Mouse (Mus musculus): ENCODE data around the gene Slc47a2. TPM values are rescaled to one million over a fixed set of nuclear protein-coding genes. Genes with fewer than 3 reads are reported as not detected.
"Not testable (repeated sequence)": the region's sequence is repeated elsewhere in the genome, so short reads cannot be mapped to it uniquely, and the experiment has no call there.

Slc47a2 gene
- polyA plus RNA-seq, 1 experiment from 2014 or later: not detected

GRCm38 (mm10) chr11:61319233-61319922 lies 23.3 kb downstream of the Slc47a2 start:
- DNase-seq (ENCODE audit: low spot score): no peak
- ATAC-seq (ENCODE audit: low FRiP score): no peak
- Histone ChIP-seq H3K4me2 (replicated peaks) (no peak overlapping the region), H3K4me1 (replicated peaks; ENCODE audit: control insufficient read depth, insufficient read depth, low read length) (no peaks in the 10 kb centered on the region), H3K9ac (no peak overlapping the region), H3K27me3 (ENCODE audit: control insufficient read depth, insufficient read depth, low read length) (no peaks in the 10 kb centered on the region), H3K36me3 (replicated peaks; ENCODE audit: control insufficient read depth, insufficient read depth) (no peaks in the 10 kb centered on the region), H3K9me3 (ENCODE audit: control insufficient read depth, low read length) (no peaks in the 10 kb centered on the region), H3K27ac (no peak overlapping the region), H3K4me3 (replicated peaks; ENCODE audit: low read length) (no peak overlapping the region)
- 64% methylated on average over 12 of the region's 12 CpGs for WGBS

GRCm38 (mm10) chr11:61316864-61317263 lies 25.8 kb downstream of the Slc47a2 start:
- Histone ChIP-seq H3K4me3 (replicated peaks; ENCODE audit: low read length) (no peak overlapping the region), H3K4me1 (replicated peaks; ENCODE audit: control insufficient read depth, insufficient read depth, low read length) (no peaks in the 10 kb centered on the region), H3K9ac (no peak overlapping the region), H3K36me3 (replicated peaks; ENCODE audit: control insufficient read depth, insufficient read depth) (no peaks in the 10 kb centered on the region), H3K4me2 (replicated peaks) (no peak overlapping the region), H3K27ac (no peak overlapping the region), H3K27me3 (ENCODE audit: control insufficient read depth, insufficient read depth, low read length) (no peaks in the 10 kb centered on the region), H3K9me3 (ENCODE audit: control insufficient read depth, low read length) (no peaks in the 10 kb centered on the region)
- 77% methylated on average over 2 of the region's 2 CpGs for WGBS
- ATAC-seq (ENCODE audit: low FRiP score) (no peak), DNase-seq (ENCODE audit: low spot score) (no peak)

DNA sequence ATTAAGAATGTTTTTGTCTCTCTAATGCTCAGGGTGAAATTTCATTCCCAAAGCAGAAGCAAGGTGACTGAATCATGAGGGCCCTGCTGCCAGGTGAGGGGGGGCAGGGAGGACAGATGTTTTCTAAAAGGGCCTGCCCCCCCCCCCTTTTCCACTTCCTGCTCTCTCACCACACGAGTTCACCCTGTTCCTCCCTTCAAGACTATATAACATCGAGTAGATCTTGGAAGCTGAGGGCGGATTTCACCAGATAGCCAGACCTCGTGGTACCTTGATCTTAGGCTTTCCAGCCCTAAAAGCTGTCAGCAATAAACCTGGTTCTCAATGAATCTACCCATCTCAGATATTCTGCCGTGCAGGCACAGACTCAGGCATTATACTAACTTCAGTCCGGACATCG lies 32.3 kb downstream of the Slc47a2 start:
- Histone ChIP-seq H3K4me1 (replicated peaks; ENCODE audit: control insufficient read depth, insufficient read depth, low read length) (no peaks in the 10 kb centered on the region), H3K9ac (no peak overlapping the region), H3K27me3 (ENCODE audit: control insufficient read depth, insufficient read depth, low read length) (no peaks in the 10 kb centered on the region), H3K27ac (no peak overlapping the region), H3K36me3 (replicated peaks; ENCODE audit: control insufficient read depth, insufficient read depth) (no peaks in the 10 kb centered on the region), H3K4me3 (replicated peaks; ENCODE audit: low read length) (no peak overlapping the region), H3K4me2 (replicated peaks) (no peak overlapping the region), H3K9me3 (ENCODE audit: control insufficient read depth, low read length) (no peaks in the 10 kb centered on the region)
- DNase-seq (ENCODE audit: low spot score): no peak
- WGBS: 72% methylated on average over 7 of the region's 7 CpGs
- no peak for ATAC-seq (ENCODE audit: low FRiP score)

DNA sequence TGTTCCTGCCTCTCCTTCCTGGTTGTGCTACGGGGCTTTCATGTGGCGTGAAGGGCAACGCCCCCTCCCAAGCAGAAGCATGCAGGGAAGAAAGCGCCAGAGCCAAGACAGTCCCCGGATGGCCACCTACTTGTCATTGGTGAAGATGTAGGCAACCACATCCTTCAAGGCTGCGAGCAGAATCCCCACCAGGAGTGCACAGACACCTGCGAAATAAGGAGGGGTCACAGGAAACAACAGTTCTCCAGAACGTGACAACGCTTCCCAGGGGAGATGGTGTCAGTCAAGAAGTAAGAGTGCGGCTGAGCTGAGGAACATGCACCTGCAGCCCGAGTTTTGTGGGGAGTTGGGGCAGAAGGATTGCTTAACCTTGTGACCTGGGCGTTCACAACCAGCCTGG lies 32.8 kb downstream of the Slc47a2 start:
- DNase-seq (ENCODE audit: low spot score): no peak
- no peak overlapping the region for H3K4me3 ChIP-seq (replicated peaks; ENCODE audit: low read length)
- H3K27ac ChIP-seq: no peak overlapping the region
- 73% methylated on average over 12 of the region's 12 CpGs for WGBS
- no peak overlapping the region for H3K4me2 ChIP-seq (replicated peaks)
- no peaks in the 10 kb centered on the region for H3K9me3 ChIP-seq (ENCODE audit: control insufficient read depth, low read length)
- no peak overlapping the region for H3K9ac ChIP-seq
- no peaks in the 10 kb centered on the region for H3K36me3 ChIP-seq (replicated peaks; ENCODE audit: control insufficient read depth, insufficient read depth)
- no peak for ATAC-seq (ENCODE audit: low FRiP score)
- no peaks in the 10 kb centered on the region for H3K27me3 ChIP-seq (ENCODE audit: control insufficient read depth, insufficient read depth, low read length)
- no peaks in the 10 kb centered on the region for H3K4me1 ChIP-seq (replicated peaks; ENCODE audit: control insufficient read depth, insufficient read depth, low read length)

DNA sequence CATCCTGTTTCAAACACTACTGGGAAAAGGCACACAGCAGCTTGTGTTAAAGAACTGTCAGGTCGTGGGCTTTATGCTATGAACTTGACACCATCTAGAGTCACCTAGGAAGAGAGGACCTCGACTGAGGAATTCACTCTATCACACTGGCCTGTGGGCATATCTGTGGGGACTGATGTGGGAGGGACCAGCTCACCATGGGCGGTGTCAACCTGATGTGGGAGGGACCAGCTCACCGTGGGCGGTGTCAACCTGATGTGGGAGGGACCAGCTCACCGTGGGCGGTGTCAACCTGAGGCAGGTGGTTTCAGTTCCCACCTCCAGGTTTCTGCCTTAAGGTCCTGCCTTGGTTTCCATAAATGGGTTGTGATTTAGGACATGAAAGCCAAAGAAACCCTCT lies 34.9 kb downstream of the Slc47a2 start:
- Histone ChIP-seq H3K27ac (no peak overlapping the region), H3K4me1 (replicated peaks; ENCODE audit: control insufficient read depth, insufficient read depth, low read length) (no peaks in the 10 kb centered on the region), H3K9ac (no peak overlapping the region), H3K4me3 (replicated peaks; ENCODE audit: low read length) (no peak overlapping the region), H3K27me3 (ENCODE audit: control insufficient read depth, insufficient read depth, low read length) (no peaks in the 10 kb centered on the region), H3K9me3 (ENCODE audit: control insufficient read depth, low read length) (no peaks in the 10 kb centered on the region), H3K4me2 (replicated peaks) (no peak overlapping the region), H3K36me3 (replicated peaks; ENCODE audit: control insufficient read depth, insufficient read depth) (no peaks in the 10 kb centered on the region)
- ATAC-seq (ENCODE audit: low FRiP score) (no peak), DNase-seq (ENCODE audit: low spot score) (no peak)
- 34% methylated on average over 7 of the region's 7 CpGs for WGBS

DNA sequence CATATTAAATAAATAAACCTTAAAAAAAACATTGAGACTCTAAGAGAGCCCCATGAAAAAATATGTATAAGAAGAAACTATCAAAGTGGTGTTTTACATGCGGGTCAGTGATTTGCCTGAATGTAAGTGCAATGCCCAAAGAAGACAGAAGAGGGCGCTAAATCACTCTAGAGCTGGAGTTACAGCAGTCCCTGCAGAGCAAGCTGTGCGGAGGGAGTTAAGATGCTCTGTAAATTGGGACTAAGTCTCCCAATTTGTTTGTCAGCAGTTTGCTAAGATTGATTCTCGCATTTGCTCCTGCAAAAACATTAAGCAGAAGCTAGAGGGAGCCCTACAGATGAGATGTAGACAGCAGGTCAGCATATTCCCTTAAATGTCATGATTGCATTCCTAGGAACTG lies 37.3 kb downstream of the Slc47a2 start:
- H3K36me3 ChIP-seq (replicated peaks; ENCODE audit: control insufficient read depth, insufficient read depth): no peaks in the 10 kb centered on the region
- H3K27me3 ChIP-seq (ENCODE audit: control insufficient read depth, insufficient read depth, low read length): no peaks in the 10 kb centered on the region
- no peak overlapping the region for H3K4me3 ChIP-seq (replicated peaks; ENCODE audit: low read length)
- H3K9ac ChIP-seq: no peak overlapping the region
- H3K4me1 ChIP-seq (replicated peaks; ENCODE audit: control insufficient read depth, insufficient read depth, low read length): no peaks in the 10 kb centered on the region
- DNase-seq (ENCODE audit: low spot score): no peak
- no peak for ATAC-seq (ENCODE audit: low FRiP score)
- no peaks in the 10 kb centered on the region for H3K9me3 ChIP-seq (ENCODE audit: control insufficient read depth, low read length)
- no peak overlapping the region for H3K27ac ChIP-seq
- no peak overlapping the region for H3K4me2 ChIP-seq (replicated peaks)
- 79% methylated on average over 4 of the region's 4 CpGs for WGBS

GRCm38 (mm10) chr11:61304535-61304934 lies 38.1 kb downstream of the Slc47a2 start:
- not testable (repeated sequence) for H3K9ac ChIP-seq; H3K27ac ChIP-seq; ATAC-seq (ENCODE audit: low FRiP score); H3K36me3 ChIP-seq (replicated peaks; ENCODE audit: control insufficient read depth, insufficient read depth); H3K4me2 ChIP-seq (replicated peaks); H3K4me1 ChIP-seq (replicated peaks; ENCODE audit: control insufficient read depth, insufficient read depth, low read length); H3K9me3 ChIP-seq (ENCODE audit: control insufficient read depth, low read length); H3K4me3 ChIP-seq (replicated peaks; ENCODE audit: low read length); DNase-seq (ENCODE audit: low spot score); H3K27me3 ChIP-seq (ENCODE audit: control insufficient read depth, insufficient read depth, low read length)
- 99% methylated on average over 6 of the region's 10 CpGs for WGBS

DNA sequence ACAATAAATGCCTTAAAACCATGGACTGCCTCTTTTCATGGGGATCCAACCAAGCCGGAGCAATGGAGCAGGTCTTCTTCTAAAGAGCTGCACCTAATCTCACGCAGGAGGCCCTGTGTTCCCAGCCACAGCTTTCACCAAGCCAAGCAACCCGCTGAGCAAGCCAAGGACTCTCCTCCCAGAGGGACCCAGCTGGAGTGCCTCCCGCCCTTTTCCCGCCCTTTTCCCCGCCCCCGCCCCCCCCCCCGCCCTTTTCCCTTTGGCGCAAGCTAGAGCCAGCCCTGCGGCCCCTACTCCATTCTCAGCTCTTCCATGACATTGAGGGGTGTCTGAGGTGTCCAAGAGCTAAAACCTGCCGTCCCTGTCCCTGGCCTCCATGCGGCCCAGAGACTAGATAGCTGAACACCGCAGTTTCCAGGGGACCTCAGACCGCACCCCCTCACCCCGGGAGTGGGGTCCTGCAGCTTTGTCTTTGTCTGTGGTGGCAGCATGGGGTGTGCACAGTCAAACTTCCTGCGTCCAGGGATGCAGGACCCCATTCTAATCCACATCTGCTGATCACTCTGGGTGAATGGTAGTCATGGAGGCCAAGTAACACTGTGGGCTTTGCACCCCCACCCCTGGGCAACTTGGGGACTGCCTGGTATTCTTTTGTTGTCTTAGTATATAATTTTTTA lies 41.8 kb downstream of the Slc47a2 start:
- Histone ChIP-seq H3K27ac (no peak overlapping the region), H3K9me3 (ENCODE audit: control insufficient read depth, low read length) (no peaks in the 10 kb centered on the region), H3K4me3 (replicated peaks; ENCODE audit: low read length) (no peak overlapping the region), H3K36me3 (replicated peaks; ENCODE audit: control insufficient read depth, insufficient read depth) (no peaks in the 10 kb centered on the region), H3K4me1 (replicated peaks; ENCODE audit: control insufficient read depth, insufficient read depth, low read length) (no peaks in the 10 kb centered on the region), H3K27me3 (ENCODE audit: control insufficient read depth, insufficient read depth, low read length) (no peaks in the 10 kb centered on the region), H3K4me2 (replicated peaks) (peak overlapping the region; percentile 12; the same call in 1 of the 2 replicates), H3K9ac (no peak overlapping the region)
- WGBS: 24% methylated on average over 12 of the region's 16 CpGs
- DNase-seq (ENCODE audit: low spot score) (no peak), ATAC-seq (ENCODE audit: low FRiP score) (no peak)

- DNase-seq (ENCODE audit: low spot score): no peak
- no peak overlapping the region for H3K4me2 ChIP-seq (replicated peaks)
- no peaks in the 10 kb centered on the region for H3K36me3 ChIP-seq (replicated peaks; ENCODE audit: control insufficient read depth, insufficient read depth)
- H3K4me3 ChIP-seq (replicated peaks; ENCODE audit: low read length): no peak overlapping the region
- H3K9me3 ChIP-seq (ENCODE audit: control insufficient read depth, low read length): no peaks in the 10 kb centered on the region
- ATAC-seq (ENCODE audit: low FRiP score): no peak
- no peak overlapping the region for H3K27ac ChIP-seq
- H3K27me3 ChIP-seq (ENCODE audit: control insufficient read depth, insufficient read depth, low read length): no peaks in the 10 kb centered on the region
- no peak overlapping the region for H3K9ac ChIP-seq
- 56% methylated on average over 3 of the region's 3 CpGs for WGBS
- H3K4me1 ChIP-seq (replicated peaks; ENCODE audit: control insufficient read depth, insufficient read depth, low read length): no peaks in the 10 kb centered on the region
Measured at GRCm38 (mm10) chr11:61300205-61300604, 42.5 kb downstream of the Slc47a2 start.
